Mouse (Mus musculus) adrenal gland, postnatal 4 days (tissue): ENCODE measurements around the gene Gm48552. TPM values are rescaled to one million over a fixed set of nuclear protein-coding genes. Genes with fewer than 3 reads are reported as not detected.

Source experiments
- DNase-seq, 2 experiments: peaks; one replicate each; pipeline ENCODE4 v3.0.0; 2021 to 2022; ENCODE audit warnings: low spot score in 2 of 2, mixed read lengths in 2 of 2
- long read RNA-seq, 2 experiments: library from polyadenylated mRNA; stranded (forward); transcript quantifications; one replicate each; pipeline ENCODE4 v2.0.0; 2021
- total RNA-seq, 2 experiments: library from RNA; stranded (reverse); gene quantifications; 2 replicates each; pipeline ENCODE4 v1.2.3; 2021

Gene Gm48552
- total RNA-seq, result 1 to 10 TPM; 2.6 to 4.1 TPM
- long read RNA-seq, experiment 1, result 0 reads
- long read RNA-seq, experiment 2, partial matches to known transcripts, result 0 of 3 reads
- long read RNA-seq, experiment 2, other reads (novel, unspliced or antisense), result 0 of 3 reads

GRCm38 (mm10) chr10:81388505-81389055 lies at the start of gene Gm48552:
Gm48552 (plus strand) TSS chr10:81389005.
- DNase-seq, result no peak

DNA sequence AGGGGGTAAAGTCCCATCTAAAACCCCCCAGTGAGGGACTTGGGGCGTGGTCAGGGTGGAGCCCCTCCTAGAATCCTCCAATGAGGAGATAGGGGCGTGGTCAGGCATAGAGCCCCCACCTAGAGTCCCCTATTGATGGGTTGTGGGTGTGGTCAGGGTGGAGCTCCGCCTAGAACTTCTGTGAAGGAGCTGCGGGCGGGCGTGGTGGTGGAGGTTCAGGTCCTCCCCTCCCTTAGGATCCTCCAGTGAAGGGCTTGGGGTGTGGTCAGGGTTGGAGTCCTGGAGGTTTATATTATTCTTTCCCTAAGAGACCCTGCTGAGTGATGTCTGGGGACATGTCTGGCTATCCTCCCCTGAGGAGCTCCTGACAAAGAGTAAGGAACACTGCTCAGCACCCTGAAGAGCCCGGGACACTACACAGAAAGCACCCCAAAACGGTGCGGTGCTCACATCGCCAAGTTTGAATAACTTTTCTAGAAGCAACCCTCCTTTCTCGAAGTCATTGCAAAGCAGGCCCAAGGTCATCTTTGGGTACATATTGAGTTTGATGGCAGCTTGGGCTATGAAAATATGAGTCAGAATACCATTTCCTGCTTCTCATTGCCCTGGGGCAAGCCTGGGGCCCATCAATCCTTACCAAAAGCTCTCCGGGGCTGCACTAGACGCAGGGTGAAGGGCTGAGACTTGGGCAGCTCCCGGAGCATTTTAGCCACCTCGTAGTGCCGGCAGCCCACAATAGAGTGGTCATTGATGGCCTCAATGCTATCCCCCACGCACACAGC lies 48.1 kb upstream of the Gm48552 start:
- DNase-seq, result no peak

DNA sequence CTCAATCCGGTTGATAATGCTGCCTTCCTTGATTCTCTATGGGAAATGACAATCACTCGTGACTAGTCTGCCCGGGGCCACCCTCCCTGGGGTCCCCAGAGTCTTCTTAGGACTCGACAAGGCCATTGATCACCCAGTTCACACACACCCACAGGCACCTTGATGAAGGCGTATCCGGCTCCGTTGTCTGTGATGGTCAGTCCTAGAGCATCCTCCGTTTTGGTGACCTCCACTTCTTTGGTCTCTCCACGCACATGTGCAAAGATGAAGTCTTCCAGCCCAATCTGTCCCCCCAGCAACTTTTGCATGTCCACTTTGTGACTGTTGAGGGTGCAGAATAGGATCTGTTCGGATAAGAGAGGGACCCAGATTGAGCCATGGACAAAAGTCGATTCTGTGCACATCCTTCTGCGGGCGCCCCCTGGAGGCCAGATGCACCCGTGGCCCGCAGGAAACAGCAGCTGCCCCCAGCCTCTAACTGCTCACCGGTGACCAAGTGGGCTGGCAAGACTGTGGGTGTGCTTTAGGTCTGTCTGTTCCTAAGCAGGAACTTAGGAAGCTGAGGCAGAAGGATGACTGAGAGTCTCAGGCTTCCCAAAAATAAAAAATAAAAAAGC lies 47.4 kb upstream of the Gm48552 start:
- DNase-seq, result peak in 1 of 2 experiments; percentile 64

GRCm38 (mm10) chr10:81342686-81343505 lies 45.9 kb upstream of the Gm48552 start, which contains the start of gene Gipc3:
Gipc3 (minus strand) TSS chr10:81343266.
- no peak for DNase-seq

GRCm38 (mm10) chr10:81344421-81345161 lies 44.2 kb upstream of the Gm48552 start:
- DNase-seq, result no peak

DNA sequence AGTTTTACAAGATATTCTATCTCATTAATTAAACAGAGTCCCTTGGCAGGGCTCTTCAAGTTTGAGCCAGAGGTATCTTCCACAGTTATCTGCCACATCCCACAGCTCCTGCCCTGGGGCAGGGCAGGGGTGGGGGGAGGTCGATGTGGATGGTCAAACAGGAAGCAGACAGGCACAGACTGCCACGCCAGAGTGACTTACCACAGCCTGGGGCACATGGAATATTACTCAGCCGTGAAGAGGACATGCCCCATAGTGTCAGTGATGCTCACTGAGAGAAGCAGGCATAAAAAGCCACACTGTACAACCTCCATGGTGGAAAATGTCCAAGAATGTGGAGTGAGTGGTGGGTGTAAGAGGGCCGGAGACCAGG lies 43.7 kb upstream of the Gm48552 start:
- no peak for DNase-seq

DNA sequence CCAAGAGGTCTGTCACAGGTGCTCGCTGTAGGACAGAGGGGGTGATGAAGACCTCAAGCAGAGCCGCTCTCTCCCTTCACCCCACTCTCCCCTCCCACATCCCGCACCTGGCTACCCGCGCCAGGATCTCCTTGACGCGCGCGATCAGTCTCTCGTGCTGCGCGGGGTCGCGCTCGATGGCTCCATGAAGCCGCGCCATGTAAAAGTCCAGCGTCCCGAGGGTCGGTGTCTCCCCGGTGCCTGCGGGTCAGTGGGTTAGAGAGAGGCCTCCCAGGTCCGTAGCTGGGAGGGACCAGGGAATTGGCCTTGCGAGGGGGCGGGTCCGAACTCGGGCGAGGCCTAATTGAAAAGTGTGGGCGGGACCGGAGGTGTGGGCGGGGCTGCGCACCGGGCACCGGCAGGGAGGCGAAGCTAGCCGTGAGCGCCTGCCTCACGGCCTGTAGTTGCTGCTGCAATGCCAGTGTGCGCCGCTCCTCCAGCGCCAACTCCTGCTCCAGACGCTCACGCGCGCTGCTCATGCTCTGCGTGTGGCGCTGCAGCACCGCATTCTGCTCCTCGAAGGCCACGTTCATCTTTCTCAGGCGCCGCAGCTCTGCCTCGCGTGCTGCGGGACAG lies 42.2 kb upstream of the Gm48552 start:
- DNase-seq, result peak in 1 of 2 experiments; percentile 55

- no peak for DNase-seq
Observed at GRCm38 (mm10) chr10:81349146-81349545, 39.7 kb upstream of the Gm48552 start.

DNA sequence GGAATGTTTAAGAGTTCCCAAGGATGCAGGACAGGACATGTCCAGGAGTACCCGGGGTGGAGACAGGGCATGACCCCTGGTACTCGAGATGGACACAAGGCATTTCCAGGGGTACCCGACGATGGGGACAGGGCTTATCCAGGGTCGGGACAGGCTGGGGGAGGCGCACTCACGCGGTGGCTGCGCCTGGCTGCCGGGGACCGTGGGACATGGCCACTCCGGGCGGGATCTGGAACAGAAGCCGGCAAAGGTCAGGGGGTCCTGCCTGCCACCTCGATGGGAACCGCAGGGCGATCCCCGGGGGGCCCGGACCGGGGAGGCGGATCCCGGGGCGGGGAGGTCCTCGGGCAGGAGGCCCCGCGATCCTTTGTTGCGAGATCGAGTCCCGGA lies 38.8 kb upstream of the Gm48552 start:
- DNase-seq, result no peak

GRCm38 (mm10) chr10:81350351-81351063 lies 38.3 kb upstream of the Gm48552 start, which contains the start of gene Hmg20b:
Hmg20b (minus strand) TSS chr10:81350480.
- DNase-seq, result peak; percentile 97 to 98

- no peak for DNase-seq
Observed at GRCm38 (mm10) chr10:81351678-81352291, 37.0 kb upstream of the Gm48552 start.

DNA sequence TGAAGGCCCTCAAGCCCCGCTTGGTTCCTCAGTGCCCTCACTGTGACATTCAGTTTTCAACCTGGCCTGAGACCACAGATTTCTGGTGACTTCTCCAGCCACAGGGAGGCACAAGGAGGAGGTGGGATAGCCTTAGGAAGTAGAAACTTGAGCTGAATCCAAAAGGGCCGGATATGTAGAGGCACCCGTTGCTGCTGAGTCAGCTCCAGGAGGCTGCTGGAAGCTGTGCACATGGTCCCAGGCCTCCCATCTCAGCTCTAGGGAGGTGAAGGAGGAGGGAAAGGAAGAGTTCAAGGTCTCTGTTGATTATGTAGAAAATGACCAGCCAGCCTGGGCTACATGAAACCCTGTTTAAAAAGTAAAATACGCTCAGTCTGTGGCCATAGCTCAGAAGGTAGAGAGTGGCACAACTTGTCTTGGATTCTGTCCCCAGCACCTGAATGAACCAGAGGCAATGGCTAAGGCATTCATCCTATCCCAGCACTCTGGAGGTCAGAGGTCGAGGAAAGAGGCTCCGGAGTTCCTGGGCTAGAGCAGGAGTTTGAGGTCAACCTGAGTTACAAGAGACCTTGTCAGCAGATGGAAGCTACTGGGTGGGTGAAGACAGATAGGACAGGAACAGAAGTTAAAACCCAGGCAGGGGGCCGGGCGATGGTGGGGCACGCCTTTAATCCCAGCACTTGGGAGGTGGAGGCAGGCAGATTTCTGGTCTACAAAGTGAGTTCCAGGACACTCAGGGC lies 33.9 kb upstream of the Gm48552 start:
- no peak for DNase-seq

DNA sequence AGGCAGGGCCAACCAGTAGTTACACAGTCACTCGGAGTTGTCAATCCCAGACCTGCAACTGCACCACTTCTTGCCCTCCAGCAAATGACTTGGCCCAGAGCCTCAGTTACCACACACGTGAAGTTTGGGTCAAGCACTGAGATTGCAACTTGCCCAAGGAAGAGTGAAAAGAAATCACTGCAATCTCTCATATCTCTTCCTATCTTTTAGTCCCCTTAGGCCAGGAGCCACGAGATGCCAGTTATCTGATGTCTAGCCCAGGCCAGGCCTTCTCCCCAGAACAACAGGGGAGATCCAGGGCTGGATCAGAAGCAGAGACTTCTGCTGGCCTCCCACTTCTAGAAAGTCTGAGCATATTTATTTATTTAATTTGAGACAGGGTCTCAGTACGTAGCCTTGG lies 33.3 kb upstream of the Gm48552 start:
- DNase-seq, result no peak

DNA sequence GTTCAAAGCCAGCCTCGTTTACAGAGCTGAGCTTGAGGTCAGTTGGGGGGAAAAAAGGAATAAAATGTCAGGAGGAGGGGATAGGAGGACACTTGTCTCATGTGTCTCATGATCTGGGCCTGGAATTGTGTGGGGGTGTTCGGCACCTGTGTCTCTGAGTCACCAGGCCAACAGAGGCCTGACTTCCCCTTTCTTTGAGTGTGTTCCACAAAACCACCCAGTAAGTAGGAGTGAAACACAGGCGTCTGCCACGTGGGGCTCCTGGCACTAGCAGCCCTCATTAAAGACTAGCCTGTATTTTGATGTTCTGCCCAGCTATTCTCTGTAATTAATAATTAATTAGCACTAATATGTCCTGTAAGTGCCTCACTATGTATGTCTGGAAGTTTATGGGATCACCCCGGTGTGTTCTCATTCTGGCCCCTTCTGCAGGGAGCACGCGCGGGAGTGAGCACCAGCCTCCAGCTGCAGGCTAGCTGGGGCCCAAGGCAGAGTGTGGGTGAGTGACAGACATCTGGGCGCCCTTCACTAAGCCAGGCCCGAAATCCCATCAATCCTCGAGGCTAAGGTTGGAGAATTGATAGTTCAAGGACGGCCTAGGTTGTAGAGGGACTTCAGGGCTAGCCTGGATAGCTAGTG lies 32.3 kb upstream of the Gm48552 start:
- DNase-seq, result no peak

DNA sequence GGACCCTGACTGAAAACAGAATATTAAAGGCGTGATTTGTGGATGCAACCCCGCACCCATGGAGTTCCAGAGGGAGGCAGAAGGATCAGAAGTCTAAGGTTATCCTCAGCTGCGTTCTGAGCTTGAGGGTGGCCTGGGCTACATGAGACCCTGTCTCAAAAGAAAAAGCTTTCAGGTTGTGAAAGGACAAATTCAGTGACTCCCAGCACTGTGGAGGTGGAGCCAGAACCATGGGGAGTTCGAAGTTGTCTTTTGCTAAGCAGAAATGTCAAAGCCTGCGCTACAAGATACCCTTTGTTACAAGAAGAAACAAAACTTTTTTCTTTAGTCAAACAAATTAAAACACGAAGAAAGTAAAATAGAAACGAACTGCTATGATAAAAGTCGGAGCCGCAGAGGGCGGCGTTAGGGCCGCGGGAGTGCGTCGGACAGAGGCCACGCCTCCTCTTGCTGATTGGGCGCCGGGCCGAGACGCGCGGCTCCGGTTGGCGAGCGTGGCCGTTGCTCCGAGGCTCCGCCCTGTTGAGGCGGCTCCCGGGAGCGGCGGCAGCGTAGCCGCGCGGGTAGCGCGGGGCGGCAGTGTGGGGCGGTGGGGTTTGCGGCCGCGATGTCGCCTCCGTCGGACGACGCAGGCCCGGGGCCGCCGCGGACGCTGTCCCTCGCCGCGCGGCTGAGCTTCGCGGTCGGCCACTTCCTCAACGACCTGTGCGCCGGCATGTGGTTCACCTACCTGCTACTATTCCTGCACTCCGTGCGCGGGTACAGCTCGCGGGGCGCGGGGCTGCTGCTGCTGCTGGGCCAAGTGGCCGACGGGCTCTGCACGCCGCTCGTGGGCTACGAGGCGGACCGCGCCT lies 31.6 kb upstream of the Gm48552 start, which contains the start of gene Mfsd12:
Gene Mfsd12 (plus strand): TSS at position 501 of the 854 bp plus-strand sequence.
- DNase-seq, result peak; percentile 71 to 76

DNA sequence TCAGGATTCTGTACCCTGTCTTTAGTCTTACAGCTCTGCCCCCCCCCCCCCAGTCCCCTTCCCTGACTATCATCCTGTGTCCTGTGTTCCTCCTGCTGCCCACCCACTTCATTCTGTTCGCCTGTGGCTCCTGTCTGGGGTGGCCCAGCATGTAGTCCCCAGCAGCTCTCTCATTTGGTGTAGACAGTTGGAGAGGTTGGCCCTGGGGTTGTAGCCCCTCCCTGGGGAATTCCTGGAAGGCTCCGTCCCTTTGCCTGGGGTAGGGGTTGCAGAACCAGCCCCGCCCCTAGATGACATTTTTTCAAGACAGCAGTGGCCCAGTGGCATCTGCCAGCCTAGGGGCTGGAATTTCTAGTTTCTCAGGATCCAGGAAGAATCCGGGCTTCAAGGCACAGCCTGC lies 30.6 kb upstream of the Gm48552 start:
- DNase-seq, result no peak

- no peak for DNase-seq
Observed at GRCm38 (mm10) chr10:81358841-81359240, 30.0 kb upstream of the Gm48552 start.
